Mouse (Mus musculus): ENCODE results near the gene Pla2r1.

DNA sequence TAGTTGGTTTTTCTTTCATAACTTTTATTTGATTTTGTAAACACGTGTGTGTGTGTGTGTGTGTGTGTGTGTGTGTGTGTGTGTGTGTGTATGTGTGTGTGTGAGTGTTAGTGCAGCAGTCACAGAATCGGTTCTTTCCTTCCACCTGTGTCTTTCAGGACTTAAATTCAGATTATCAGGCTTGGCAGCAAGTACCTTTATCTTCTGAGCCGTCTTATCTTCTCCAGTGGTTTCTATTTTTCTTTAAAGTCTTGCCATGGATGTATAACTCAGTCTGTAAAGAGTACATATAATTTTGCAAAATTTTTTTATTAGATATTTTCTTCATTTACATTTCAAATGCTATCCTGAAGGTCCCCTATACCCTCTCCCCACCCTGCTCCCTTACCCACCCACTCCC is 165.7 kb downstream of the Pla2r1 start:
- TF ChIP-seq POLR2A (IDR thresholded peaks at IDR 0.05; ENCODE audit: borderline replicate concordance, extremely low read depth, insufficient read depth, insufficient read length, poor library complexity, severe bottlenecking), result no peak
- no peak for TF ChIP-seq CTCF (IDR thresholded peaks at IDR 0.05; ENCODE audit: borderline replicate concordance, extremely low read depth, insufficient read depth, insufficient read length)
